Mouse (Mus musculus) gastrocnemius, adult 2 months (tissue): ENCODE data around the gene Gm26897. TPM values are rescaled to one million over a fixed set of nuclear protein-coding genes. Genes with fewer than 3 reads are reported as not detected.

Experiments used
- DNase-seq: peaks from one replicate; pipeline ENCODE4 v3.0.0; 2022
- H3K27ac ChIP-seq: fragments of 200-600 bp; 2 replicates; pipeline ENCODE4 v1.8.1; 2022; ENCODE audit warnings: mild to moderate bottlenecking
- H3K4me3 ChIP-seq: fragments of 200-600 bp; 2 replicates; pipeline ENCODE4 v1.8.1; 2022; ENCODE audit warnings: mild to moderate bottlenecking, moderate library complexity
- CTCF ChIP-seq: fragments of 200-600 bp; IDR thresholded peaks from 2 replicates; pipeline ENCODE4 v1.8.1; 2022; ENCODE audit warnings: antibody characterized with exemption, mild to moderate bottlenecking, moderate library complexity
- intact Hi-C: fragments of 180-260 bp; cut with DNase I; formaldehyde crosslinking; loops from one replicate; pipeline ENCODE4 v1.15.1; 2025
- total RNA-seq, 2 experiments: library from RNA; stranded (reverse); gene quantifications; 2 replicates each; pipeline ENCODE4 v1.2.3; 2021

Gene Gm26897
- total RNA-seq, 2 experiments from 2014 or later: not detected

DNA sequence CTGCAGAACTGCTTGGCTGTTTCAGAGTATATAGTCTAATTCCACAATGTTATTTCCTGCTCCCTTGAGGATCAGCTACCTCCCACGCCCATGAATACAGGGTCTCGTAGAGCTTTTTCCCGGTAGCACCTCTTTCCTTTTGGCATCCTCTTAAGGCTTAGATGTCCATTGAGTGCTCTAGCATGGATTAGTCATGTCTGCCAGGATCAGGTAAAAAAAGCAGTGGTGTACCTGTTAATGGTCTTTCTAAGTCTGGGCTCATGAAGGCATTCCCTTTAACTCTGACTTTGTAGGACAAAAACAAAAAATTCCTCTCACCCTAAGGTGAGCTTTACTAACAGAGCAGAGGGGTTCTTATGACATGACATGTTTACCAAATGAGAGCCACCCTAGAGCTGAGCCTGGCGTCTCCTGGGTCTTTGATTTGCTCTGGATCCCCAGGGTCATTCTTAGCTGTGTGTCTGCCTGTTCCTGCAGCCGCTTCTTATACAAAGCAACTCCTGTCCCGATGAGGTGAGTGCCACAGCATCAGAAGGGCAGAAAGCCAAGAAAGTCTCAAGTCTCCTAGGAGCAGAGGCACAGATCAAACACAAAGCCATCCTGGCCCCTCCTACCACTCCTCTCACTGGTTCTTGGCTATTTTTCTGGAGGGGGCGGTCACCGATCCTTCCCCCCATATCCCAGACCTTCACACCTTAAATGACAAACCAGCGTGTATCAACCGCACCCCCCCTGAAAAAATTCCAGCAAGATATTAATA, 27.2 kb downstream of the Gm26897 start:
- Histone ChIP-seq H3K27ac (peak overlapping the region; percentile 82), H3K4me3 (peak overlapping the region; percentile 69)
- intact Hi-C loops: loop anchor here (5.0 kb wide), 1 partner anchor 36 kb away; no protein-coding TSS in a partner anchor
- TF ChIP-seq CTCF: no peak
- peak; percentile 48 for DNase-seq

DNA sequence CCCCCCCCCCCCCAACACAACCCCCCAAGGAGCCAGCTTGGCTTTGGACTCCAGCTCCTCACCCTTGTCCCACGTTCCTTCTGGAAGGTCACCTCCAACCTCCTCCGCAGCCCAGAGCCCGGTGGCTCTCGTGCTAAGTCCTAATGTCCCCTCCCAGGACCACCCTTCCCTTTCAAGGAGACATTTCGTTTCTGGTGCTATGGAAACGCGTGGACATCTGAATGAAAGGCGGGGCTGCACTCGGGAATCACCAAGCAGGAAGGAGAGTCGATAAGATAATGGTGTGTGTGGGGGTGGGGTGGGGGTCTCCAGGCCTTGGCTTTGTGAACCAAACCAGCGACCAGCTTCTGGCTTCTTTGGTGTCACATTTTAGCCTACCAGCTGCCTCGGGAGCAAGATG, 27.9 kb downstream of the Gm26897 start:
- DNase-seq: no peak
- Histone ChIP-seq H3K27ac (peak overlapping the region; percentile 82), H3K4me3 (peak overlapping the region; percentile 69)
- TF ChIP-seq CTCF: no peak
- intact Hi-C loops: loop anchor here (5.0 kb wide), 1 partner anchor 36 kb away; no protein-coding TSS in a partner anchor

DNA sequence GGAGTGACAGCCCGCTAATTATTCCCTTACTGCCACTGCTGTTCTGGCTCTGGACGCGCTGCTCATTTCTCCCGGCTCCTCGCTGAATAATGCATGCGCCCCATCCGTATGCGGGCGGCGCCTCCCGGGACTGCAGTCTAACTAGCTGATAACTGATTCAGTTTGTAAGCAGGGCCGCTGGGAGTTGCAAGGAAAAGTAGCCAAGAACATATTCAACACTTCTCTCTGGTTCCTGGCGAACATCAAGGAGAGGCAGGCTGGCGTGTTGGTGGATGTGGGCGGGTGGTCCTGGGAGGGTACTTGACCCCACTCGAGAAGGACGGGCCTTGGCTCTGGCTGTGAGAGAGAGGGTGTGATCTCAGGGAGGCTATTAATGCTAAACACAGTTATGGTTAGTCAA, 28.4 kb downstream of the Gm26897 start:
- Histone ChIP-seq H3K27ac (peak overlapping the region; percentile 82), H3K4me3 (peak overlapping the region; percentile 69)
- peak; percentile 24; the same call in 1 of the 2 replicates for TF ChIP-seq CTCF
- intact Hi-C loops: loop anchor here (5.0 kb wide), 1 partner anchor 35 kb away; no protein-coding TSS in a partner anchor
- DNase-seq: peak; percentile 73

DNA sequence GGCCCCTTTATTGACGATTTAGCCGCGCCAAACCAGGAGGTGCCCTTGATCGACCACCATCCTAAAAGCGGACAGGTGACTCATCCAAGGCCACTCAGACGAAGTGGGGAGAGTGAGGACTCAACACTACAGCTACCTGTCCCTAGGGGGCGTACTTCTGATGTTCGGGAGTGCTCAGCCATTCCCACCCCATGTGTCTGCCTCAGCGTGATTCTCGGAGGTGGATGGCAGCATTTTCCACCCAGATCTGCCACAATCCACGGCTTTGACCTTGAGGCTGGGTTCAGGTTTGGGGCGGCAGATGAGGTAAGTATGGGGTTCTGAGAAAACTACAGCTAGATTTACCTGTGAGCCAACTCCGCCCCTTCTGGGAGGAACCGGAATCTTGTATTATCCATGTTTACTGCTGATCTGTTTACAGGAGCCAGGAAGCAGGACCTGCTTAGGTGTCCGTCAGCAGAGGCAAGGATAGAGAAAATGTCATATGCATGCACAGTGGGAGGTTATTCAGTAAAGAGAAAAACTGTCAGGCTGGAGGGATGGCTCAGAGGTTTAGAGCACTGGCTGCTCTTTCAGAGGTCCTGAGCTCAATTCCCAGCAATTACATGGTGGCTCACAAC, 32.1 kb downstream of the Gm26897 start:
- Histone ChIP-seq H3K4me3 (no peak overlapping the region), H3K27ac (no peak overlapping the region)
- DNase-seq: no peak
- intact Hi-C loops: no loop called here
- peak; percentile 2; the same call in 1 of the 2 replicates for TF ChIP-seq CTCF

DNA sequence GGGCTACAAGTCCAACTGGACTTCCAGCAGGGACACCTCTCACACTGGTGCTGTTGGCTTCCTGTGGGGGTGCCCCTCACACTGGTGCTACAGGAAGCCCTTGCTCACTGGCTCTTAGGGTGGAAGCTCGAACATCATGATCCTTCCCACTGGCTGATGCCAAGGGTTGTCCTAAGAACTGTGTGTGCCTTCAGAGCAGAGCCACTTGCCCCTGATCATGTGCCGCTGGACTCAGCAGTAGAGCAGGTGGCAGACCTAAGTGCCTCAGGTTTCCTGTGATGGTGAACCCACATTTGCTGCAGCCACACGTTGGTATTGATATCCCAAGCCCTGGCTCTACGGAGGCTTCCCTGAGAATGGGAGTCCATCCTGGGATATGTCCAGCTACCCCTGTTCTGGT, 33.0 kb downstream of the Gm26897 start:
- H3K4me3 ChIP-seq: no peak overlapping the region
- DNase-seq: peak; percentile 58
- peak overlapping the region; percentile 12; the same call in 1 of the 2 replicates for H3K27ac ChIP-seq
- TF ChIP-seq CTCF: no peak
- intact Hi-C loops: no loop called here

DNA sequence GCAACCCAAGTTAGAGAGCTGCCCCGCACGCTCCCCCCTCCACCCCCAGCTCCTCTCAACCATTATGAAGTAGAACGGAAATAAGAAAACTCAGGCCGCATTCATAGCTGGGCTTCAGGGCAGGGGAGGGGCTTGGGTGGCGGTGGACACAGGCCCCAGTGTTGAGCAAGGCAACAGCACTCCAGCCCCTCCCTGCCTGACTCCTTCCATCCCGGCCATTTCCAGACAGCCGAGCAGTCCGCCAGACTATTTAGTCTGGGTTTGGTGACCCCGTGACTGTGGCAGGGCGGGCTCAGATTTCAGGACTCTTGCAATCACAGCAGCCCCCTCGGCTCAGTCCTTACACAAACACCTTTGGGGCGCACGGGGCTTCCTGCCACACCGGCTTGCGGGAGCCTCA, 36.5 kb downstream of the Gm26897 start:
- Histone ChIP-seq H3K4me3 (peak overlapping the region; percentile 42), H3K27ac (peak overlapping the region; percentile 79)
- intact Hi-C loops: no loop called here
- DNase-seq: peak; percentile 83
- TF ChIP-seq CTCF: no peak

DNA sequence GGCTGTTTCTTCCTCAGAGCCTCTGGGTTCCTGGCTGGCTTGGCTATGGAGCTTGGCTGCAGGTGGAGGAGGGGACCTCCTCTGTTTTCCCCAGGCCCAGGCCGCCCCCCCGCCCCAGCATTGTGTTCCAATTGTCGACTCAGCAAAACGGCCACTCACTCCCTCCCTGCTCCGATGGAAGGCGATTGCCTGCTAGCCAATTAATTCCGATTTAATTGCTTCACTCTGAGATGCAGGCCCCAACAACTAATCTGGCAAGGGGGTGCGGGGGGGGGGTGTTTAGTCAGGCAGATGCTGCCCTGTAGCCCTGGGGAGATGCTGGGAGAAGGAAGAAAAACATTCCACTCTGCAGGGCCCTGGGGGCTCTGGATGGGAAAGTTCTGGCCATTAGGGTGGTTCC, 38.4 kb downstream of the Gm26897 start:
- no peak for TF ChIP-seq CTCF
- H3K4me3 ChIP-seq: no peak overlapping the region
- H3K27ac ChIP-seq: no peak overlapping the region
- DNase-seq: no peak
- intact Hi-C loops: no loop called here

DNA sequence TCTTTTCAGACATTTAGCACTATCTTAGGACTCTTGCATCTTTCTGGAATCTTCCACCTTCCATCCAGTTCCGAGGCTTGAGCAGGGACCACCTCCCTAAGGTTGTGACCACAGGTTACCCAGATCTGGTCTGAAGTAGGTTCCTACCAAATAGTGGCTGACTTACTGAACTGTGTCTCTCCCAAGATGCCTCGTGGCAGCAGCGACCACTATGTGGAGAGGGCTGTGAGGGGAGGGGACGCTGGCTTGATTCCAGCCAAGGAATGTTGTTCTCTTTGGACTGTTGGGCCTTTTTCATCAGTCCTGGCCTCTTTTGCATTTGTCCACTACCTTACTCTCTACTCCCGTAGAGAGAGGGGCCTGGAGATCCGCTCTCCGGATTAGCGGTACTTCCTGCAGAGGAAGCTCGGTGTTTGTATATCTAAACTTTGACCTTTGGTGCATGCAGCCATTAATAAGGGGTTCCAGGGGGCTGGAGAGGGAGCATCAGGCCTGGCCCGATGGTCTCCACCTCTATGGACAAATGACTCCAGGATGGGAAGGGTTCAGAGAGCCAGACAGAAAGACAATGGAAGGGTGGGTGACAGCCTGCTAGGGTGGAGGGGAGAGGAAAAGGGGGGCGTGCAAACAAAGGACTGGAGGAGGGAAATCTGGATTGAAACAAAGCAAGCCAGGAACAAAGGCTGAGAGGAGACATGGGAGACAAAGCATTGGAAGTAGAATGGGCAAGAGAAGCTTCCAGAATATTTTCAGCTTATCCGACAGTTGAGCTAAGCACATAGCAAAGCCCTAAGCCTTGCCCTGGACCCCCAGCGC, 39.1 kb downstream of the Gm26897 start:
- DNase-seq: no peak
- no peak overlapping the region for H3K27ac ChIP-seq
- TF ChIP-seq CTCF: no peak
- intact Hi-C loops: no loop called here
- H3K4me3 ChIP-seq: no peak overlapping the region

DNA sequence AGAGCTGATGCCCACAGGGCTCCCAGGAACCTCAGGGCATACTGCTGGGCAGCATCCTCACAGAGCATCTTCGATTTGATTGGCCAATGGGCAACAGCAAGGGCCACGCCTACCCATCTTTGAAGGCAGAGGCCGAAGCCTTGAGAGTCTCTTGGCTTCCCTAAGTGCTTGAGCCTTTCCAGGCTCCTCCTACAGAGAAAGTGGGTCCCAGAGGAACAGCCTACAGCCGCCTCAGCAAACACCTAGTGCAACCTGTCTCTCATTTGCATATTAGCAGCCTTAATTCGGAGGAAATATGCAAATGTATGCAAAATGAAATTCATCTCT, 39.6 kb downstream of the Gm26897 start:
- intact Hi-C loops: no loop called here
- no peak for TF ChIP-seq CTCF
- DNase-seq: no peak
- Histone ChIP-seq H3K4me3 (no peak overlapping the region), H3K27ac (no peak overlapping the region)

DNA sequence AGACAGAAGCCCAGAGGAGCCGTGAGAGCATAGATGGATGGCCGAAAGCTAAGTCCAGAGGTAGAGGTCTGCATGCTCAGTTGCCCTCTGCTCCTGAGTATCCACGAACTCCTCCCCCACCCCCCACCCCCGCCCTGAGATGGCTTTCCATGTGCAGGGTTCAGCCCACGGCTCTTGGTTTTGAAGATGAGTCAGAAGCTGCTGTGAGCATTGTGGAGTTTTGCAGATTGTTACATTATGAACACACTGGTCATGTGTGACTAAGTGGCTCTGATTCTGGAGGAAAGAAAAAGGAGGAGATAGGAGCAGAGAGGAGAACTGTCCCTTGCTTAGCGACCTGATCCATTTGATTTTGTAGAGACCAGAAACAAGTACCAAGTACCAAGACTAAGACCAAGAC, 42.5 kb downstream of the Gm26897 start:
- DNase-seq: no peak
- intact Hi-C loops: no loop called here
- H3K27ac ChIP-seq: no peak overlapping the region
- no peak for TF ChIP-seq CTCF
- no peak overlapping the region for H3K4me3 ChIP-seq

DNA sequence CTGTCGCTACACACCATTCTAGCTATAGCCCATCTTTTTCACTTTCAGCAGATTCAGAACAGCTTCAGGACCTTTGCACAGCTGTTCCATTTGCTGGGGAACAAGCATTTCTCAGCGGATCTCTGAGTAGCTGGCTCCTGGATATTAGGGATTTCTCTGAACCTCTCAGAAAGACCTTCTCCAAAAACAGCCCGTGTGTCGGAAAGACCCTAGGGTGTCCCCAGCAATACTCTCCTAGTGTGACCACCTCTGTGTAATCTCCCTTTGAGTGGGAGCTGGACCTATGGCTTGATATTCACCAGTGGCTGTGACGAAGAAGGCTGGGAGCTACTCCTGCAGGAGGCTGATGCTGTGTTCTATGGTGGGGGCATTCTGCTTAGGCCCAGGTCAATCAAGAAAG, 44.4 kb downstream of the Gm26897 start:
- intact Hi-C loops: no loop called here
- no peak for DNase-seq
- TF ChIP-seq CTCF: no peak

DNA sequence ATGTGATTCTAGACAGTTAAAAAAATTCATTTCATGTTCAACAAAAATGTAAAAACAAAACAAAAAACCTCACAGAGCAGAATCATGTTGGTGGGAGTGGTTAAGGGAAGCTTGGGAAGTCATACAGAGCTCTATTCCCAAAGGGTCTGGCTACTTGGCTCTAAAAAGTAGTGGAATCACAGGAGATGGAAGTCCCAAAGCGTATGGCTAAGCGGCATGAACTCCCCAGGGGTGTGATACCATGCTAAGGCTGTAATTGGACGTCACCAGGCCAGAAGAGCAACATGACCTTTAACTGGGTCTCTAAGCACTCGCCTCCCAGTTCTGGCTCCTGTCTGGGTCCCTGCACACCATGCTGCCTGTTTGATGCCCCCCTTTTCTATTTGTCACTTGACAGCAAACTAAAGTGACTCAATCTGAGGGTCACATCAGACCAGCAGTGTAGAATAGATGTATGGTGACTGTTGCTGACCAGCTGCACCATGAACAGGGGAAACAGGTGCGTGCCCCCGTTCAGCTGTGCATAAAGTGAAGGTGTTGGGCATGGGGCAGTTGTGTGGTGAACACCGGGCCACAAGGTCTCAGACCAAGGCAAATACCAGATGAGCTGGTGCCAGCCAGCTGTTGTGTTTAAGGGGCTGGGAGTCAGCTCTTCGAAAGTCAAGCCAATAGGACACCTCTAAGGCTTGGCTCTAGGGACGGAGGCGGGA, 46.2 kb downstream of the Gm26897 start:
- Histone ChIP-seq H3K4me3 (no peak overlapping the region), H3K27ac (no peak overlapping the region)
- no peak for TF ChIP-seq CTCF
- no peak for DNase-seq
- intact Hi-C loops: no loop called here

More for the DNA sequence above, 44.4 kb downstream of the Gm26897 start:
- Histone ChIP-seq H3K27ac (no peak overlapping the region), H3K4me3 (no peak overlapping the region)
